Mouse (Mus musculus) testis, adult 2 months (tissue): Measurements from ENCODE around the gene Exoc4.

Source experiments
- CTCF ChIP-seq: fragments of 200-500 bp; IDR thresholded peaks from 2 replicates; pipeline ENCODE4 v1.5.1; 2012; ENCODE audit warnings: low read depth, mild to moderate bottlenecking, inconsistent platforms, low read length, moderate library complexity; ENCODE audit not compliant: control insufficient read depth, insufficient read depth, insufficient replicate concordance
- POLR2A ChIP-seq: fragments of 200-500 bp; IDR thresholded peaks from 2 replicates; pipeline ENCODE4 v1.6.1; 2012; ENCODE audit warnings: low read depth, mild to moderate bottlenecking, inconsistent platforms, low read length, moderate library complexity; ENCODE audit not compliant: control insufficient read depth

- no peak for TF ChIP-seq CTCF
- no peak for TF ChIP-seq POLR2A
Measured at GRCm38 (mm10) chr6:33425007-33425406, 176.1 kb downstream of the Exoc4 start.
